Mouse (Mus musculus) kidney, postnatal 14 days (tissue): ENCODE measurements at regions not wholly inside any gene's neighbourhood (a gene's known extent, or its start where the extent isn't known, plus 50 kb on each side); places are given as distances from the start of the nearest gene placed in this dataset.

Experiments used
- DNase-seq: peaks from one replicate; pipeline ENCODE4 v3.0.0; 2022; ENCODE audit warnings: mixed read lengths

- DNase-seq, result no peak
These were observed 265.9 kb upstream of the Zfp637 start for GRCm38 (mm10) chr6:117575057-117575456.

- DNase-seq, result no peak
These were observed 265.0 kb upstream of the Zfp637 start for GRCm38 (mm10) chr6:117576021-117576420.

GRCm38 (mm10) chr6:117577539-117578521 lies 263.1 kb upstream of the Zfp637 start:
- peak; percentile 53 for DNase-seq

GRCm38 (mm10) chr6:117580951-117581350 lies 260.0 kb upstream of the Zfp637 start:
- no peak for DNase-seq

- DNase-seq, result no peak
These were observed 257.9 kb upstream of the Zfp637 start for GRCm38 (mm10) chr6:117583121-117583520.

- DNase-seq, result no peak
These were observed 256.4 kb upstream of the Zfp637 start for GRCm38 (mm10) chr6:117584563-117584962.

GRCm38 (mm10) chr6:117596166-117596840 lies 244.7 kb upstream of the Zfp637 start:
- DNase-seq, result no peak

GRCm38 (mm10) chr6:117604834-117605233 lies 236.1 kb upstream of the Zfp637 start:
- no peak for DNase-seq

- no peak for DNase-seq
These were observed 235.3 kb upstream of the Zfp637 start for GRCm38 (mm10) chr6:117605685-117606084.

- DNase-seq, result no peak
These were observed 234.8 kb upstream of the Zfp637 start for GRCm38 (mm10) chr6:117606211-117606610.

- peak; percentile 29 for DNase-seq
These were observed 234.0 kb upstream of the Zfp637 start for GRCm38 (mm10) chr6:117607023-117607422.

GRCm38 (mm10) chr6:117609476-117610404 lies 231.2 kb upstream of the Zfp637 start:
- no peak for DNase-seq

- no peak for DNase-seq
These were observed 229.7 kb upstream of the Zfp637 start for GRCm38 (mm10) chr6:117611281-117611680.

GRCm38 (mm10) chr6:117611965-117612364 lies 229.0 kb upstream of the Zfp637 start:
- DNase-seq, result no peak

- peak; percentile 82 for DNase-seq
These were observed 228.6 kb upstream of the Zfp637 start for GRCm38 (mm10) chr6:117612421-117612820.

- DNase-seq, result peak; percentile 34
These were observed 227.2 kb upstream of the Zfp637 start for GRCm38 (mm10) chr6:117613656-117614350.

GRCm38 (mm10) chr6:117614386-117614785 lies 226.6 kb upstream of the Zfp637 start:
- DNase-seq, result no peak

- no peak for DNase-seq
These were observed 223.8 kb upstream of the Zfp637 start for GRCm38 (mm10) chr6:117617168-117617567.

GRCm38 (mm10) chr6:117617951-117618350 lies 223.0 kb upstream of the Zfp637 start:
- no peak for DNase-seq

- no peak for DNase-seq
These were observed 221.4 kb upstream of the Zfp637 start for GRCm38 (mm10) chr6:117619606-117620005.

GRCm38 (mm10) chr6:117622446-117622845 lies 218.5 kb upstream of the Zfp637 start:
- no peak for DNase-seq

GRCm38 (mm10) chr6:117622946-117623345 lies 218.0 kb upstream of the Zfp637 start:
- no peak for DNase-seq
